Mouse (Mus musculus): ENCODE measurements around the gene Ypel3. TPM values are rescaled to one million over a fixed set of nuclear protein-coding genes. Genes with fewer than 3 reads are reported as not detected.

Gene Ypel3
- polyA plus RNA-seq, 1 experiment from 2014 or later: 119 TPM

DNA sequence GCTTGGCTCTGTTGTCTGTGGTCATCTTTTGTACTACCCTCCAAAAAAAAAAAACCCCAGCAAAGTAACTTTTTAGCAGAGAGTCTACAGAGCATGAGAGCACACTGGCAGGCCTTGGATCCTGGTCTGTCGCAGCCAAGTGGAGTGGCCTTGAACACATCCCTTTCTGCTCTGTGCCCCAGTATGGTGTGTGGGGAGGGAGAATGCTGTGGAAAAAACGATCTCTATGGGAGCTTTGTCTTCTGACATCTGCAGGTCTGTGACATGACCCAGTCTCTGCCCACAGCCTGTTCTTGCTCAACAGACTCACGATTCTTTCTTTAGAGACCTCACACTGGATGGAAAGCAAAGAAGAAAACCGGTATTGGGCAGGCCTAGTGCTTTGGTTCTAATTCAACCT is 15.8 kb upstream of the Ypel3 start:
- Histone ChIP-seq H3K27ac (ENCODE audit: low read length) (peak overlapping the region; percentile 87), H3K27me3 (ENCODE audit: control insufficient read depth, insufficient read depth, low read depth, low read length) (no peaks in the 10 kb centered on the region), H3K4me1 (ENCODE audit: control insufficient read depth, low read depth, low read length) (peaks cover 39% of the 10 kb centered on the region), H3K9ac (ENCODE audit: low read depth, low read length) (no peak overlapping the region), H3K36me3 (ENCODE audit: control insufficient read depth, insufficient read depth) (0 out of 2 replicates have a peak, but pooled peaks cover 4% of the 10 kb centered on the region), H3K4me2 (ENCODE audit: low read depth, low read length) (peak overlapping the region; percentile 87), H3K4me3 (ENCODE audit: low read depth, low read length) (no peak overlapping the region), H3K9me3 (replicated peaks; ENCODE audit: control insufficient read depth, low read length) (no peaks in the 10 kb centered on the region)
- no peak for ATAC-seq (ENCODE audit: low read depth)
- WGBS (ENCODE audit: insufficient replicate concordance): 44% methylated on average over 4 of the region's 4 CpGs

- peak overlapping the region; percentile 87; the same call in 1 of the 2 replicates for H3K27ac ChIP-seq (ENCODE audit: low read length)
- no peak overlapping the region for H3K9ac ChIP-seq (ENCODE audit: low read depth, low read length)
- no peak for ATAC-seq (ENCODE audit: low read depth)
- 29% methylated on average over 6 of the region's 6 CpGs for WGBS (ENCODE audit: insufficient replicate concordance)
- peaks cover 42% of the 10 kb centered on the region for H3K4me1 ChIP-seq (ENCODE audit: control insufficient read depth, low read depth, low read length)
- no peaks in the 10 kb centered on the region for H3K27me3 ChIP-seq (ENCODE audit: control insufficient read depth, insufficient read depth, low read depth, low read length)
- H3K36me3 ChIP-seq (ENCODE audit: control insufficient read depth, insufficient read depth): 0 out of 2 replicates have a peak, but pooled peaks cover 4% of the 10 kb centered on the region
- H3K4me3 ChIP-seq (ENCODE audit: low read depth, low read length): no peak overlapping the region
- no peaks in the 10 kb centered on the region for H3K9me3 ChIP-seq (replicated peaks; ENCODE audit: control insufficient read depth, low read length)
- peak overlapping the region; percentile 9; the same call in 1 of the 2 replicates for H3K4me2 ChIP-seq (ENCODE audit: low read depth, low read length)
These were observed 15.2 kb upstream of the Ypel3 start for GRCm38 (mm10) chr7:126761529-126762067.

DNA sequence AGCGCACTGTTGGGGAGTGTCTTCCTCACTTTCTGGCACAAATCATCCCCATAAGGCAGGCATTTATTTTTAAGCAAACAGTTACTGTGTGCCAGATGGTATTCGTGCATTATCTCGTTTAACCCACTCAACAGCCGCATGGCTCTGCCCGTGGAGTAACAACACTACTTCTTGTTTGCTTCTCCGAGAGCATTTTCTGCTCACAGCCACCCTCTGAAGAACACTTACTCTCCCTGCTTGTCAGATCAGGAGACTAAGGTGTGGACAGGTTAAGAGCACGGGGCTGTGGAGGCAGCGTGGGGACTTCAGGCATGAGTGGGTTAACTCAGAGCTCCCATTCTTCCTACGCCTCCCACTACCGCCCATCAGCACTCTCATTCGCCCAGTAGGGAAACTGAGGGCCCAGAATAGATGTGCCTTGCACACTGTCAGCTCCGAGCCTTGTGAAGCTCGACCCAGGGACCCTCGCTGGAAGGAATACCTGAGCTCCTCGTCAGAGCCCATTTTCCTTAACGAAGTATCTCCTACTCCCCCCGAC is 14.2 kb upstream of the Ypel3 start:
- WGBS (ENCODE audit: insufficient replicate concordance): 54% methylated on average over 17 of the region's 17 CpGs
- Histone ChIP-seq H3K4me2 (ENCODE audit: low read depth, low read length) (no peak overlapping the region), H3K36me3 (ENCODE audit: control insufficient read depth, insufficient read depth) (0 out of 2 replicates have a peak, but pooled peaks cover 4% of the 10 kb centered on the region), H3K4me3 (ENCODE audit: low read depth, low read length) (no peak overlapping the region), H3K27ac (ENCODE audit: low read length) (no peak overlapping the region), H3K9ac (ENCODE audit: low read depth, low read length) (no peak overlapping the region), H3K9me3 (replicated peaks; ENCODE audit: control insufficient read depth, low read length) (no peaks in the 10 kb centered on the region), H3K4me1 (ENCODE audit: control insufficient read depth, low read depth, low read length) (peaks cover 42% of the 10 kb centered on the region), H3K27me3 (ENCODE audit: control insufficient read depth, insufficient read depth, low read depth, low read length) (no peaks in the 10 kb centered on the region)
- no peak for ATAC-seq (ENCODE audit: low read depth)

GRCm38 (mm10) chr7:126765540-126765939 is 11.2 kb upstream of the Ypel3 start:
- 60% methylated on average over 9 of the region's 9 CpGs for WGBS (ENCODE audit: insufficient replicate concordance)
- H3K4me1 ChIP-seq (ENCODE audit: control insufficient read depth, low read depth, low read length): peaks cover 30% of the 10 kb centered on the region
- H3K4me2 ChIP-seq (ENCODE audit: low read depth, low read length): no peak overlapping the region
- no peaks in the 10 kb centered on the region for H3K9me3 ChIP-seq (replicated peaks; ENCODE audit: control insufficient read depth, low read length)
- no peak overlapping the region for H3K27ac ChIP-seq (ENCODE audit: low read length)
- H3K4me3 ChIP-seq (ENCODE audit: low read depth, low read length): no peak overlapping the region
- no peaks in the 10 kb centered on the region for H3K27me3 ChIP-seq (ENCODE audit: control insufficient read depth, insufficient read depth, low read depth, low read length)
- ATAC-seq (ENCODE audit: low read depth): 0 out of 2 replicates have a peak, but pooled peaks have one; percentile 11
- H3K9ac ChIP-seq (ENCODE audit: low read depth, low read length): no peak overlapping the region
- H3K36me3 ChIP-seq (ENCODE audit: control insufficient read depth, insufficient read depth): peaks cover 8% of the 10 kb centered on the region; the same call in 1 of the 2 replicates

DNA sequence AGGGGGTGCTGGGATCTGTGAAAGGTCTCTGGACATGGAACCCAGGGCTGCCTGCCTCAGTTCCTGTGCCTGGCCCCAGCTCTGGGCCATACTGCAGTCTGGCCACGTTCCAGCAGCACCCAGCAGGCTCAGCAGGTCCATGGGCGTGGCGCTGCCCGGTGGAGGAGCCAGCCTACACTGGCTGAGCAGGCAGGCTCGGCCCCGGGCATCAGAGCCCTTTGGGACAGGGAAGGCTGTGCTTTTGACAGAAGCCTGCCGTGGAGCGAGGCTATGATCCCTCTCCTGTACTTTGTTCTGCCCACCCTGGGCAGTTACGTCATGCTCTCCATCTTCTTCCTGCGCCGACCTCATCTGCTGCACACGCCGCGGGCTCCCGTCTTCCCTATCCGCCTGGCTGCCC is 10.6 kb upstream of the Ypel3 start, which contains the start of gene Gdpd3:
Gene Gdpd3, plus strand, starts transcription at position 134 of the 400 bp plus-strand sequence.
- no peaks in the 10 kb centered on the region for H3K27me3 ChIP-seq (ENCODE audit: control insufficient read depth, insufficient read depth, low read depth, low read length)
- no peak within 1 kb of the TSS for H3K4me2 ChIP-seq (ENCODE audit: low read depth, low read length)
- no peak within 1 kb of the TSS for H3K27ac ChIP-seq (ENCODE audit: low read length)
- 0 out of 2 replicates have a peak, but pooled peaks have one; percentile 28 for ATAC-seq (ENCODE audit: low read depth)
- peaks cover 24% of the 10 kb centered on the region for H3K4me1 ChIP-seq (ENCODE audit: control insufficient read depth, low read depth, low read length)
- H3K9ac ChIP-seq (ENCODE audit: low read depth, low read length): no peak within 1 kb of the TSS
- 78% methylated on average over 16 of the region's 16 CpGs for WGBS (ENCODE audit: insufficient replicate concordance)
- no peak within 1 kb of the TSS for H3K4me3 ChIP-seq (ENCODE audit: low read depth, low read length)
- H3K36me3 ChIP-seq (ENCODE audit: control insufficient read depth, insufficient read depth): peaks cover 8% of the 10 kb centered on the region; the same call in 1 of the 2 replicates
- no peaks in the 10 kb centered on the region for H3K9me3 ChIP-seq (replicated peaks; ENCODE audit: control insufficient read depth, low read length)

- no peak for ATAC-seq (ENCODE audit: low read depth)
- Histone ChIP-seq H3K27me3 (ENCODE audit: control insufficient read depth, insufficient read depth, low read depth, low read length) (no peaks in the 10 kb centered on the region), H3K4me3 (ENCODE audit: low read depth, low read length) (no peak overlapping the region), H3K4me2 (ENCODE audit: low read depth, low read length) (no peak overlapping the region), H3K9me3 (replicated peaks; ENCODE audit: control insufficient read depth, low read length) (no peaks in the 10 kb centered on the region), H3K4me1 (ENCODE audit: control insufficient read depth, low read depth, low read length) (peaks cover 16% of the 10 kb centered on the region), H3K36me3 (ENCODE audit: control insufficient read depth, insufficient read depth) (peaks cover 8% of the 10 kb centered on the region; the same call in 1 of the 2 replicates), H3K27ac (ENCODE audit: low read length) (no peak overlapping the region), H3K9ac (ENCODE audit: low read depth, low read length) (no peak overlapping the region)
- 82% methylated on average over 8 of the region's 8 CpGs for WGBS (ENCODE audit: insufficient replicate concordance)
These were observed 9.8 kb upstream of the Ypel3 start for GRCm38 (mm10) chr7:126767001-126767400.

- no peak overlapping the region for H3K4me2 ChIP-seq (ENCODE audit: low read depth, low read length)
- no peak for ATAC-seq (ENCODE audit: low read depth)
- 57% methylated on average over 12 of the region's 12 CpGs for WGBS (ENCODE audit: insufficient replicate concordance)
- no peaks in the 10 kb centered on the region for H3K9me3 ChIP-seq (replicated peaks; ENCODE audit: control insufficient read depth, low read length)
- no peaks in the 10 kb centered on the region for H3K27me3 ChIP-seq (ENCODE audit: control insufficient read depth, insufficient read depth, low read depth, low read length)
- no peak overlapping the region for H3K27ac ChIP-seq (ENCODE audit: low read length)
- H3K4me1 ChIP-seq (ENCODE audit: control insufficient read depth, low read depth, low read length): peaks cover 18% of the 10 kb centered on the region
- no peak overlapping the region for H3K9ac ChIP-seq (ENCODE audit: low read depth, low read length)
- H3K4me3 ChIP-seq (ENCODE audit: low read depth, low read length): no peak overlapping the region
- H3K36me3 ChIP-seq (ENCODE audit: control insufficient read depth, insufficient read depth): peaks cover 3% of the 10 kb centered on the region; the same call in 1 of the 2 replicates
These were observed 6.0 kb upstream of the Ypel3 start for GRCm38 (mm10) chr7:126770784-126771183.

DNA sequence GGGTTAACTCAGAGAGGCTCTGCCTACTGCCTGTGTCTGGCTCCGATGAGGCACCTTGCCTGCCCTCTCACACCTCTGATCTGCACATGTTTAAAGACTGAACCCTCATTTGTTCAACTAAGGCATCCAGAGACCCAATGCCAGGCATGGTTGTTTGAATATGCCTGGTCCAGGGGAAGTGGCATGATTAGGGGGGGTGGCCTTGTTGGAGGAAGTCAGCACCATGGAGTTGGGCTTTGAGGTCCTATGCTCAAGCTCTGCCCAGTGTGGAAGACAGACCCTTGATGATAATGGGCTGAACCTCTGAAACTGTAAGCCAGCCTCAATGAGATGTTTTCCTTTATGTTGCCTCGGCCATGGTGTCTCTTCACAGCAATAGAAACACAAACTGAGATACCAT is 3.4 kb upstream of the Ypel3 start:
- no peak overlapping the region for H3K4me2 ChIP-seq (ENCODE audit: low read depth, low read length)
- no peak overlapping the region for H3K27ac ChIP-seq (ENCODE audit: low read length)
- no peaks in the 10 kb centered on the region for H3K9me3 ChIP-seq (replicated peaks; ENCODE audit: control insufficient read depth, low read length)
- H3K27me3 ChIP-seq (ENCODE audit: control insufficient read depth, insufficient read depth, low read depth, low read length): no peaks in the 10 kb centered on the region
- ATAC-seq (ENCODE audit: low read depth): no peak
- H3K9ac ChIP-seq (ENCODE audit: low read depth, low read length): no peak overlapping the region
- no peak overlapping the region for H3K4me3 ChIP-seq (ENCODE audit: low read depth, low read length)
- H3K36me3 ChIP-seq (ENCODE audit: control insufficient read depth, insufficient read depth): peaks cover 7% of the 10 kb centered on the region
- peaks cover 29% of the 10 kb centered on the region for H3K4me1 ChIP-seq (ENCODE audit: control insufficient read depth, low read depth, low read length)
- 67% methylated on average over 2 of the region's 2 CpGs for WGBS (ENCODE audit: insufficient replicate concordance)

GRCm38 (mm10) chr7:126774463-126774862 is 2.3 kb upstream of the Ypel3 start:
- H3K27me3 ChIP-seq (ENCODE audit: control insufficient read depth, insufficient read depth, low read depth, low read length): no peaks in the 10 kb centered on the region
- H3K36me3 ChIP-seq (ENCODE audit: control insufficient read depth, insufficient read depth): peaks cover 11% of the 10 kb centered on the region
- no peaks in the 10 kb centered on the region for H3K9me3 ChIP-seq (replicated peaks; ENCODE audit: control insufficient read depth, low read length)
- no peak overlapping the region for H3K4me2 ChIP-seq (ENCODE audit: low read depth, low read length)
- no peak overlapping the region for H3K4me3 ChIP-seq (ENCODE audit: low read depth, low read length)
- 0 out of 2 replicates have a peak overlapping the region, but pooled peaks have one; percentile 22 for H3K27ac ChIP-seq (ENCODE audit: low read length)
- H3K9ac ChIP-seq (ENCODE audit: low read depth, low read length): 0 out of 2 replicates have a peak overlapping the region, but pooled peaks have one; percentile 5
- H3K4me1 ChIP-seq (ENCODE audit: control insufficient read depth, low read depth, low read length): peaks cover 29% of the 10 kb centered on the region
- no peak for ATAC-seq (ENCODE audit: low read depth)
- WGBS (ENCODE audit: insufficient replicate concordance): 30% methylated on average over 2 of the region's 2 CpGs
